Mouse (Mus musculus): ENCODE measurements around the gene Maco1.
"Not testable (repeated sequence)": the region's sequence is repeated elsewhere in the genome, so short reads cannot be mapped to it uniquely, and the experiment has no call there.

Gene Maco1

GRCm38 (mm10) chr4:134804765-134805164 lies 48.4 kb downstream of the Maco1 start:
- peak; percentile 96 for DNase-seq

GRCm38 (mm10) chr4:134802765-134803164 lies 50.4 kb downstream of the Maco1 start:
- no peak for DNase-seq

DNA sequence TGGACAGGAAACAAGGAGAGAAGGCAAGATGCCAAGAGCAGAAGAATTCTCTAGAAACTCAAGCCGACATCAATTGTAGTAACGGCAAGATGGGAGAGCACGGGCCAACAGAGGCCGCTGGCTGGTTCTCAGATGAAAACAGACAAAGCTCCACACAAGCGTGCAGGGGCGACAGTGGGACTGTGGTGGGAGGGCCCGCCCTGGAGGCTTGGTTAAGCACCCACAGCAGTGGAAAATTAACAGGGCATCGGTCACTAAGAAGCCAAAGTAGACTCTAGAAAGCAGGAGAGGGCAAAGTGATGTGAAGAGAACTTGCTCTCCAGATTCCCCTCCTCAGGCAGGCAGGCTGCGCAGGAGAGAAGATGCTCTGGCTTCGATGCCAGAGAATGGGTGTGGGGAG lies 51.0 kb downstream of the Maco1 start:
- peak; percentile 75 to 80 for DNase-seq

DNA sequence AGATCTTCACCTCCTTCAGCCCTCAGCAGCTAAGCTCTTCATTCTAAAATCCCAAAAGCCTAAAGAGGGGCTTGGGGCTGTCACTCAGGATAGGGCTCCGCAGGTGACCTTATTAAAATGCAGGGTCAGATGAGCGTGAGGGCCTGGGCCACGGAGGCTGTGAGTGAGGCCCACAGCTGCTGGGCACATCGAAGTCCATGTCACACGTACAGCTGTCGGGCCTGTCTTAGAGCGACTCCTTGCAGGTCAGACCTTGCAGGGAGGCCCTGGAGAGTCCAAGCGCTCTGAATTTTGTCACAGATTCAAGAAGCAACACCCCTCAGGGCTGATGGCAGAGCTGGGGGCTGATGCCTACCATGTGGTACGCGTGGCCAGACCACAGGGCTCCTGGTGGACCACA lies 52.5 kb downstream of the Maco1 start:
- DNase-seq: no peak

DNA sequence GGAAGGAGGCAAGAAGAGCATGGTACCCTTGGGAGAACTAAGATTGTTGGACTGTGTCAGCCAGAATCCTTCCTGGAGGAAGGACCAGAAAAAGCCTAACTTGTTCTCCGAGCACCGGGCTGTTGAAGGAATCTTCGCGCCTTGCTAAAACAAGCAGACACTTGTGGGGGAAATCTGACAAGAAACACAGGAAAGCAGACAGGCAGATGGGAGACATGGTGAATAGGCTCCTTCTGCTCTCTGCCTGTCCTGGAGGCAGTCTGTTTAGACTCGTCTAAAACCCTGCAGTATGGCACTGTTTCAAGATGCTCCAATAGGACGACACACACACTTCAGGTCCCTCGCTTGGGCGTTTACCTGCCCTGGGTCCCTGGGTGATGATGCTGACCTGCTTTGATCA lies 53.0 kb downstream of the Maco1 start:
- no peak for DNase-seq

DNA sequence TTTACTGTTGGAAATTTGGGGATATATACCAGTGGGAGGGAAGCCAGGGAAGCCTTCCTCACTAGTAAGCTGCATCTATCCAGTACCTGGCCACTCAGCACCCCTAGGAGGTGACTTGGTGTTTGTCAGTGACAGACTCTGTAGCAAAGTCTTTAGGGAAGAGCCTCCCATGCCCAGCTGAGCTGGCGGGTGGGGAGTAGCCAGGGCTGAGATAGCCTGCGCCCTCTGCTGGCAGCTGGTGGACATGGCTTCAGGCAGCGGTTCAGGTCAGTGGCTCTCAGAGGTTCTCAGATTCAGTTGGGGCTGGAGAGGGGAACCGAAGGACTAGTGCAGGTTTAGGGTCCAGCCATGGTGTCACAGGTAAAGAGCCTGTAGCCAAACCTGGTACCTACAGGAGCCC lies 53.9 kb downstream of the Maco1 start:
- DNase-seq: peak; percentile 70 to 87

DNA sequence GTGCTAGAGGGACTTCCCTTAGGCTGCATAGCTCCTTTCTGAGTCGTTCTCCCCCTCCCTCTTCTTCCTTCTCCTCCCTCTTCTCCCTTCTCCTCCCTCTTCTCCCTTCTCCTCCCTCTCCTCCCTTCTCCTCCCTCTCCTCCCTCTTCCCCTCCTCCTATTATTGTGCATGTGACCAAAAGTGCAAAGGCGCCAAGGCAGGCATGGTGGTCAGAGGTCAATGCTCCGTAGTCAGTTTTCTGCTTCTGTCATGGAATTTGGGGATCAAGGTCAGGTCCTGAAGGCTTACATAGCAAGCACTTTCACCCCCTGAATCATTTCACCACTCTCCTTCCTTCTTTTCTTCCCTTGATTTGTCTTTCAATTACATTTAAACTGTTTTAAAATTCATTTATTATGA lies 54.3 kb downstream of the Maco1 start:
- DNase-seq: peak; percentile 66 to 72

DNA sequence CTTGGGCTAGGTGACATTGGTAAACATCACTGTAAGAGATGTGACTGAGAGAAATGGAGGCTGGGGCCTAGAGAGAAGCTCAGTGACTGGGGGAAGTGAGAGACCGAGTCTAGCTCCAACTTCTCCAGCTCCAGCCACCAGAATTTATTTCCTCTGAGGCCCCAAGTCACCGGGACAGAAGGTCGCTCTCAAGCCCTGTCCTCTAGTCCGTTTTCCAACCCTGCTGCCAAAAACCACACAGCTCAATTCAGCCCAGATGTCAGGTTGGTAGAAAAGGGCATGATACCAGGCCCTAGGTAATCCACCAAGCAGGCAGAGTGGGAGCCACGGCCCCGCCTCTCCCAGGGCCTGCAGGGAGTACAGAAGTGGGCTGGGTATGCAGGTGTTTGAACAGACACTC lies 55.5 kb downstream of the Maco1 start:
- DNase-seq: peak in 1 of 2 experiments; percentile 39

DNA sequence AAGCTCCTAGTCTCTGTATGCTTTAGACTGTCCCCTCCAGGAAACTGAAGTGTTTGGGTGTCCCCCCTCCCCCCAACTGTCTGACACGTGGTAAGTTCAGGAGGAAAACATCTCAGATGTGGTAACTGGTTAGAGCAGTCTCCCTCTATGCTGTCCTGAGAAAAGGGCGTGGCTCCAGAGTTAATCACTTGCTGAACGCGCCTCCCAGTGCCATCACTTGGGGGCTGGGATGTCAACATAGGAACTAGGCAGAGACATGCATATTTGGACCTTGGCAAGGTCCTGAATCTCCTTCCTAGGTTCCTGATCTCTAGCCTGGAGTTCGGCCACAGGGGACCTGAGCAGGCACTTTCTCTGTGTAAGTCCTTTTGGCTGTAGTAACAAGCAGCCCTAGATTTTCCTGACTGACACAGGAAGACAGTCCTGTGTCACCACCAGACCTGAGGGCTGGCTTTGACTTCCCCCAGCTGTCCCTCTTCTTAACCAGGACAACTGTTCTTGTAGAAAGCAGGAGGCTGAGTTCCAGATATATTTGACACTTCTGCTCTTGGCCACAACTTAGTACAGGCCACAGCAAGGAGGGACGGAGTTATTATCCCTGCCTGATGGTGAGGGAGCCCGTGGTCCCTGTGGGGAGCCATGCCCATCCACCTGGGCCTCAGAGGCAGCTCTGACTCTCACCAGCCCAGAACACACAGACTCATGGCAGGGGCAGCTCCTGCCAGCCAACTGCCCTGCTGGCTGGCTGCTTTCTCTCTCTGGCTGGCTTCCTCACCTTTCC lies 56.4 kb downstream of the Maco1 start:
- DNase-seq: peak; percentile 61 to 65

DNA sequence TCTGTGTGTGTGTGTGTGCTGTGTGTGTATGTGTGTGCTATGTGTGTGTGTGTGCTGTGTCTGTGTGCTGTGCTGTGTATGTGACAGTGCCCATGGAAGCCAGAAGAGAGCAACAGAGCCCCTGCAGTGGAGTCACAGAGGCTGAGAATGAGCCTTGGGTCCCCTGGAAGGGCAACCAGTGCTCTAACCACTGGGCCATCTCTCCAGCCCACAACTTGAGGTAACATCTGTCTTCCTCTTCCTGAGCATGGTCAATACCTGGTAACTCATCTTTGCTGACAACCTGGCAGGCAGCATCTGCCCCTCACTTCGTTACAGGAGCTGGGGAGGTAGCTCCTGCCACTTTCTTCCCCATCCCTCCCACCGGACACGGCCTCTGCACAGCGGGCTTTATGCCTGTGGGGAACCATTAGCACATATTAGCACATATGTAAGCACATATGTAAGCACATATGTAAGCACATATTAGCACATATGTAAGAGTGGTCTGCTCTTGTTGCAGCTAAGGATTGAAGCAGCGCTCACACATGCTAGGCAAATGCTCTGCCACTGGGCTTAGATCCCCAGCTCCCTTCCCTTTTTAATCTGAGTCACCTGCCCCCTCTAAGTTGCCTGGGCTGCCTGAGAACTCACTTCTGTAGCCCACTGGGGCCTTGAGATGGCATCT lies 57.2 kb downstream of the Maco1 start:
- DNase-seq: no peak

DNA sequence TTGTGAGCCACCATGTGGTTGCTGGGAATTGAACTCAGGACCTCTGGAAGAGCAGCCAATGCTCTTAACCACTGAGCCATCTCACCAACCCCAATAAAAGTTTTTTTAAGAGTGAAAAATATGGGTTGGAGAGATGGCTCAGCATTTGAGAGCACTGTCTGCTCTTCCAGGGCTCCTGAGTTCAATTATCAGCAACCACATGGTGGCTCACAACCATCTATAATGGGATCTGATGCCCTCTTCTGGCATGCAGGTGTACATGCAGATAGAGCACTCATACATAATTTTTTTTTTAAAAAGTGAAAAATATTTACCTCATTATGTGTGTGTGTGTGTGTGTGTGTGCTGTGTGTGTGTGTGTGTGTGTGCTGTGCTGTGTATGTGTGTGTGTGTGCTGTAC lies 58.2 kb downstream of the Maco1 start:
- DNase-seq: not testable (repeated sequence)

GRCm38 (mm10) chr4:134793213-134793956 lies 59.8 kb downstream of the Maco1 start:
- peak; percentile 47 to 84 for DNase-seq

GRCm38 (mm10) chr4:134791731-134792130 lies 61.4 kb downstream of the Maco1 start:
- no peak for DNase-seq

GRCm38 (mm10) chr4:134786946-134787345 lies 66.2 kb downstream of the Maco1 start:
- no peak for DNase-seq

- DNase-seq: peak in 1 of 2 experiments; percentile 74
Observed at GRCm38 (mm10) chr4:134784701-134785100, 68.4 kb downstream of the Maco1 start.

DNA sequence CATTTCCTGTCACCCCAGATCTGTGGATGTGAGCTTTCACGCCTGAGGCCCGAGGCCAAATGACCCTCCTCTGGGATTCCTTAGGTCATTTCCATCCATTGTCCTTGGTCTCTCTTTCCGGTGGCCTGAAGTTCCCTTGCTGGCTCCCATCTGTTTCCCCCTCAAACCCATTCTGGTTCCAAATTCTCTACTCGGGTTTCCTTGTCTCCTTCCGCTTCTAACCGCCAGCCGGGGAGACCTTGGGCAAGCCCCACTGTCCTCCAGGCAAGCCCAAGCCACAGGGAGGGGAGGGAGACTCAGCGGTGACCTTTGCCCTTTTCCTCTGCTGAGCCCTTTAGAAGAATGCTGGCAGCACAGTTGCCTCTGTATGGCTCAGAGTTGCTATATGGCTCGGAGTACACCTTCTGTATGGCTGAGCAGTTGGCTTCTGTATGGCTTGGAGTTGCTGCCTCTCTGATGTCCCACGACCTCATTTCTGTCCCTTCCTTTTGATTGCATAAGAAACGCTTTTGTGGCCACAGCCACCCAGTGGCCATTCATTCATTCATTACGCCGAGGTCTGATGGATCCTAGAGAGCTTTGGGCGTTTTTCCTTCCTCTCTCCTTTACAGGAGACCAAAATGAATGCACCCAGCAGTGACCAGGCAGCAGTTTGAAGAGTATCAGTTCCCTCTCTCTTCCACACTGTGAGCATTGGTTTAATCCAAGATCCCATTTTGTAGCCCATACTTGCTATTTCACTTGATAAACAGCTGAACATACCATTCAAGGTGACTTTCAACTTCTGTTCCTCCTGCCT lies 73.8 kb downstream of the Maco1 start:
- peak; percentile 78 to 83 for DNase-seq

DNA sequence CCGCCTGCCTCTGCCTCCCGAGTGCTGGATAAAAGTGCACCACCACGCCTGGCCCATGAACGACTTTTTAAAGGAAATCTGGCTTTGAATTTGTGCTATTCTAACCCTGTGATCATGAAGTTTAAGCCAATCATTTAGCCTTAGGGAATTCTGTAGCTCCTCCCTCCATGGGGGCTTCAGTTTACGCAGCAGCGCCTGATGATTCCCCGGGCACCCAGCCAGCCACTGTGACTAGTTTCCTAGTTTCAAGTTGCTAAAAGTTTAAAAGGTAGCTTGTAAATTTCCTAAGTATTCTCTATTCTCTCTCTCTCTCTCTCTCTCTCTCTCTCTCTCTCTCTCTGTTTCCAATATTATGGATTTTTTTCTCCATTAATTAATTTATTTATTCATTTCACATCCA lies 76.9 kb downstream of the Maco1 start:
- peak in 1 of 2 experiments; percentile 68 for DNase-seq

DNA sequence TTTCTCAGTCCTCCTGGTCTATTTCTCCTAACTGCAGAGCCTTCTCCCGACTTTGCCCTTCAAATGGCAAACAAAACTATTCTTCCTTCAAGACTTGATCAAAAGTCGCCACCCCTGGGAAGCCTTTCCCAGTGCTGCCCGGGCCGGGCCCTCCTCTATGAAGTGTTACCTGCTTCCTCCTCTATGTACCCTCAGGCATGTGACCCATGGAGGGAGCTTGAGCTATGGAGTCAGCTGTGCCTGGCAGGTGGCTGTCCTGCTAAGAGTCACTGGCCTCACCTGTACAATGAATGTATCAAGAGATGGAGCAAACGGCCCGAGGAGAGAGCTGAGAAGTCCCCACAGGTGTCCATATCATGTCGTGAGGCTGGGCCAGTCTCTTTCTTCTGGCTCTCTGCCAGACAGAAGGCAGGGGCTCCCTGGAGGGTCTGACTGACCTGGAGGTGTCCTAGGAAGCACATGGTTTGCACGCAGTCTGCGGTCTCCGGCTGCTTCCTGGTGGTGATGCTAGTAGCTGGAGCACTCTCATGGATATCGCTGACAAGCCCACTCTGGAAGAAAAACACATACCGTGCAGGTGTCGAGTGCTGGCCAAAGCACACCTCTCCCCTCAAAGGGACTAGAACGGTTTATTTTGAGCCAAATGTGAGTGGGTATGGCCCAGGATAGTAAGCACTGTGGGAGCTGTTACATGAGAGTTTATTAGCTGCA lies 77.8 kb downstream of the Maco1 start:
- no peak for DNase-seq

GRCm38 (mm10) chr4:134774126-134774525 lies 79.0 kb downstream of the Maco1 start:
- DNase-seq: no peak

DNA sequence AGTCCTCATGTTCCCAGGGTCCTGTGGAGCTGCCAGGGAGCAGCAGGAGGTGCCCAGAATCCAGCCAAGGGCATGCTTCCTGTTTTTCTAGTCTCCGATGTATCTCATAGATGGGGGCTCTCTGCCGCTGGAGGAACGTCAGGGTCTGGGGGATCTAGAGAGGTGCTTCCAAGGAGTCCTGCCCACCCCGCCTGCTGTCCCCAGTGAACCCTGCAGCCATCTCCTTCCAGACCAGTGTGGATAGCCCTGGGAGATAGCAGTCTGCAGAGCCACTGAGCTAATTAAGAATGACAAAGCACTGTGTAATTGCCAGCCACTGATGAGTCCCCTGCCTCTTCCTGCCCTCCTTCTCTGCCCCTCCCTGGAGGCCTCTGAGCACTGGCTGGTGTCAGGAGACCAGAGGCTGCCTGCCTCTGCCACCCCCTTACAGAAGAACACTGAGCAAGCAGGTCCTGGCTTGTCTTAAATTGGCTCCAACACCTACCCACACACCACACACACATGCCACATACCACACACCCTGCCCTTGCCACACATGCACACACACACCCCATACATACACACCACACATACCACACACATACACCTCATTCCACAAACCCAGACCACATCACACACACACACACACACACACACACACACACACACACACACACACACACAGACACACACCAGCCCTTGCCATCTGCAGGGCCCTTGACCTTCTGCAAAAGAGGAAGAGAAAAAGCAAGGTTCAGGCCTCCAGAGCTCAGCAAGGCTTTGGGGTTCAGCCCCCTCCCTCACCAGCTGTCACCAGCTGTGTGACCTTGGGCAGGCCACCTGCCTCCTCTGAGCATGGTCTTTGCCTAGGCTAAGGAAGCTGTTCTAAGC lies 80.1 kb downstream of the Maco1 start:
- DNase-seq: no peak

- no peak for DNase-seq
Observed at GRCm38 (mm10) chr4:134769891-134770290, 83.3 kb downstream of the Maco1 start.
